Mouse (Mus musculus): ENCODE measurements around the gene 4930415O20Rik. TPM values are rescaled to one million over a fixed set of nuclear protein-coding genes. Genes with fewer than 3 reads are reported as not detected.

Gene 4930415O20Rik
- polyA plus RNA-seq, 1 experiment, result not detected

GRCm38 (mm10) chr15:98536828-98537510 is 33.8 kb upstream of the 4930415O20Rik start:
- TF ChIP-seq POLR2A (IDR thresholded peaks at IDR 0.05; ENCODE audit: borderline replicate concordance, low read depth, low read length) (no peak), CTCF (IDR thresholded peaks at IDR 0.05; ENCODE audit: low read depth, low read length) (no peak)
- H3K4me3 ChIP-seq (ENCODE audit: insufficient read depth, low read length), result no peak overlapping the region
- no peak overlapping the region for H3K27ac ChIP-seq (ENCODE audit: insufficient read depth, low read depth, low read length)
- peaks cover 16% of the 10 kb centered on the region for H3K4me1 ChIP-seq (ENCODE audit: control insufficient read depth, insufficient read depth, low read length)

DNA sequence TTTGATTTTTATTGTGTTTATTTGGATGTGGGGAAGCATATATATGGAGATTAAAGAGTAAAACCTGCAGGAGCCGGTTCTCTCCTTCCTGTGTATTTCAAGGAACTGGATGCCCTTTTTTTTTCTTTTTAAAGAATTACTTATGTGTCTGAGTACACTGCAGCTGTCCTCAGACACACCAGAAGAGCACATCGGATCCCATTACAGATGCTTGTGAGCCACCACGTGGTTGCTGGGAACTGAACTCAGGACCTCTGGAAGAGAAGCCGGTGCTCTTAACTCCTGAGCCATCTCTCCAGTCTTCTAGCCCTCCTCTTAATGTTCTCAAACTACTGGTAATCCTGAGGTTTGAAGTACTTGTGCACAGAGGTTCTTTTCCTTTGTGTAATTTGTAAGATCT is 32.9 kb upstream of the 4930415O20Rik start:
- TF ChIP-seq POLR2A (IDR thresholded peaks at IDR 0.05; ENCODE audit: borderline replicate concordance, low read depth, low read length), result no peak
- TF ChIP-seq CTCF (IDR thresholded peaks at IDR 0.05; ENCODE audit: low read depth, low read length), result no peak
- Histone ChIP-seq H3K27ac (ENCODE audit: insufficient read depth, low read depth, low read length) (no peak overlapping the region), H3K4me1 (ENCODE audit: control insufficient read depth, insufficient read depth, low read length) (peaks cover 23% of the 10 kb centered on the region), H3K4me3 (ENCODE audit: insufficient read depth, low read length) (no peak overlapping the region)

DNA sequence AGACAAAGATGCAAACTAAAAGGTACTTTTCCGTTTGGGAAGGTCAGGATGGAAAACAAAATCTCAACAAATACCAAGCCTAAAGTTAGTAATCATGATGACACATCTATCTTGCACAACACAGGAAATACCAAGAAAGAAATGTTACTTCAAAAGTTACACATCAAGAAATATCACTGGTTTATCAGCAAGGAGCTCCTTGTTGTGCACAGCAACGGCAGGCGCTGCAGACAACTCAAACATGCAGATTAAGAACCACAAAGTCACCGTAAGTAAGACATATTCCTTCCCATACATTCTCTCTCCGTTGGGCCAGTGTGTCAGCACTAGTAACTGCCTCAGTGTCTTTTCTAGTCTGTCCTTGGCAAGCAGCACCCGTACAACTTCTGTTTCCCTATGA is 29.7 kb upstream of the 4930415O20Rik start:
- H3K4me3 ChIP-seq (ENCODE audit: insufficient read depth, low read length), result peak overlapping the region; percentile 22
- H3K4me1 ChIP-seq (ENCODE audit: control insufficient read depth, insufficient read depth, low read length), result peaks cover 35% of the 10 kb centered on the region
- peak overlapping the region; percentile 78 for H3K27ac ChIP-seq (ENCODE audit: insufficient read depth, low read depth, low read length)
- TF ChIP-seq POLR2A (IDR thresholded peaks at IDR 0.05; ENCODE audit: borderline replicate concordance, low read depth, low read length), result no peak
- TF ChIP-seq CTCF (IDR thresholded peaks at IDR 0.05; ENCODE audit: low read depth, low read length), result no peak

GRCm38 (mm10) chr15:98543341-98543740 is 27.5 kb upstream of the 4930415O20Rik start:
- TF ChIP-seq CTCF (IDR thresholded peaks at IDR 0.05; ENCODE audit: low read depth, low read length) (no peak), POLR2A (IDR thresholded peaks at IDR 0.05; ENCODE audit: borderline replicate concordance, low read depth, low read length) (no peak)
- Histone ChIP-seq H3K4me3 (ENCODE audit: insufficient read depth, low read length) (no peak overlapping the region), H3K4me1 (ENCODE audit: control insufficient read depth, insufficient read depth, low read length) (peaks cover 31% of the 10 kb centered on the region), H3K27ac (ENCODE audit: insufficient read depth, low read depth, low read length) (peak overlapping the region; percentile 30; the same call in 1 of the 2 replicates)

DNA sequence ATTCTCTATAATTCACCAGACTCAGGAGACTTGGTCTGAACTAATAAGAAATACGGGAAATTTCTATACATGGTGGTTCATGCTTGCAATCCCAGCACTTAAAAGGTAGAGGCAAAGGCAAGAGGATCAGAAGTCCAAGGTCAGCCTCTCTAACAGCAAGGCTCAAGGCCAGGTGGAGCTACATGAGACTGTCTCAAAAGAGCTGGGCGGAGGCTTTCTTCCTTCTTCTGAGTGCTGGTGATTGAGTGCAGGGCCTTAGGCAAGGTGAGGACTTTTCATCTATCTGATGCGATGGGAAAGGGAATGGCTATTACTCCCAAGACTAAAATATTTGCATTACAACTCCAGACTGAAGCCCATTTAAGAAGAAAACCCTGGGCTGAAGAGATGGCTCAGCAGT is 25.7 kb upstream of the 4930415O20Rik start:
- TF ChIP-seq CTCF (IDR thresholded peaks at IDR 0.05; ENCODE audit: low read depth, low read length) (no peak), POLR2A (IDR thresholded peaks at IDR 0.05; ENCODE audit: borderline replicate concordance, low read depth, low read length) (no peak)
- no peak overlapping the region for H3K4me3 ChIP-seq (ENCODE audit: insufficient read depth, low read length)
- H3K27ac ChIP-seq (ENCODE audit: insufficient read depth, low read depth, low read length), result no peak overlapping the region
- peaks cover 27% of the 10 kb centered on the region for H3K4me1 ChIP-seq (ENCODE audit: control insufficient read depth, insufficient read depth, low read length)

GRCm38 (mm10) chr15:98546843-98547242 is 24.0 kb upstream of the 4930415O20Rik start:
- peaks cover 29% of the 10 kb centered on the region for H3K4me1 ChIP-seq (ENCODE audit: control insufficient read depth, insufficient read depth, low read length)
- no peak overlapping the region for H3K4me3 ChIP-seq (ENCODE audit: insufficient read depth, low read length)
- no peak for TF ChIP-seq POLR2A (IDR thresholded peaks at IDR 0.05; ENCODE audit: borderline replicate concordance, low read depth, low read length)
- no peak for TF ChIP-seq CTCF (IDR thresholded peaks at IDR 0.05; ENCODE audit: low read depth, low read length)
- no peak overlapping the region for H3K27ac ChIP-seq (ENCODE audit: insufficient read depth, low read depth, low read length)

DNA sequence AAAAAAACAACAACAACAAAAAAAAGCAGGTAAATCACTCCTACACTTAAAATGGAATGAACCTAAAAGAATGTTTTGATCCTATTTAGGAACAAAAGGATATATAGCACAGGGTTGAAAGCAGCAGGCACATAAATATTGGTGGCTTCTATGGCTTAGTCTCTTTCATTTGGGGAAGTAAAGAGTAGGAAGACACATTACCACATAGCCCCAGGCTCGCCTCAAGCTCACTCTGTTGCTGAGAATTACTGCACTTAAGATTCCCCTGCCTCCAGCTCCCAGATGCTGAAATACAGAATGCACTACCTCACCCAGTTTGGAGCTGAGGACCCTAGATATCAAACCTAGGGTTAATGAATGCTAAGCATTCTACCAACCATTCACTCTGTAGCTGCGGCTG is 18.0 kb upstream of the 4930415O20Rik start:
- no peak overlapping the region for H3K4me3 ChIP-seq (ENCODE audit: insufficient read depth, low read length)
- no peak for TF ChIP-seq POLR2A (IDR thresholded peaks at IDR 0.05; ENCODE audit: borderline replicate concordance, low read depth, low read length)
- no peak for TF ChIP-seq CTCF (IDR thresholded peaks at IDR 0.05; ENCODE audit: low read depth, low read length)

GRCm38 (mm10) chr15:98555881-98556280 is 14.9 kb upstream of the 4930415O20Rik start:
- no peak for TF ChIP-seq POLR2A (IDR thresholded peaks at IDR 0.05; ENCODE audit: borderline replicate concordance, low read depth, low read length)
- no peak for TF ChIP-seq CTCF (IDR thresholded peaks at IDR 0.05; ENCODE audit: low read depth, low read length)
- H3K4me1 ChIP-seq (ENCODE audit: control insufficient read depth, insufficient read depth, low read length), result peaks cover 14% of the 10 kb centered on the region
- no peak overlapping the region for H3K4me3 ChIP-seq (ENCODE audit: insufficient read depth, low read length)
- H3K27ac ChIP-seq (ENCODE audit: insufficient read depth, low read depth, low read length), result no peak overlapping the region

More for the DNA sequence above, 18.0 kb upstream of the 4930415O20Rik start:
- Histone ChIP-seq H3K4me1 (ENCODE audit: control insufficient read depth, insufficient read depth, low read length) (peaks cover 14% of the 10 kb centered on the region), H3K27ac (ENCODE audit: insufficient read depth, low read depth, low read length) (no peak overlapping the region)

DNA sequence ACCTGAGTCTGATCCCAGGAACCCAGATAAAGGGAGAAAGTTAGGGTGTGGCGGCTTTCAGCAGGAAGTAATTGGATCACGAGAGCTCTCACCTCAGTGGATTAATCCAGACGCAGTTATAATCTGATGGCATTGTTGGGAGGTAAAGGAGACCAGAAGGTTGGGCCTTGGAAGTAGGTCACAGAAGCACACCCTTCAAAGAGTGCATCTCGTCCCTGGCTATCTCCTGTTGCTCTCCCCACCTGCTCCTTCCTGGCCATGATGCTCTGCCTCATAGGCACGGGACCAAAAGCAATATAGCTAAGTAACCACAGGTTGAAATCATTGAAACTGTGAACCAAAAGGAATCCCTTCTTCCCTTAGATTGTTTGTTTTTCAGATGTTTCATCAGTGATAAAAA is 13.6 kb upstream of the 4930415O20Rik start:
- Histone ChIP-seq H3K27ac (ENCODE audit: insufficient read depth, low read depth, low read length) (no peak overlapping the region), H3K4me1 (ENCODE audit: control insufficient read depth, insufficient read depth, low read length) (peaks cover 9% of the 10 kb centered on the region), H3K4me3 (ENCODE audit: insufficient read depth, low read length) (no peak overlapping the region)
- TF ChIP-seq CTCF (IDR thresholded peaks at IDR 0.05; ENCODE audit: low read depth, low read length), result no peak
- no peak for TF ChIP-seq POLR2A (IDR thresholded peaks at IDR 0.05; ENCODE audit: borderline replicate concordance, low read depth, low read length)

GRCm38 (mm10) chr15:98566973-98567277 is 3.9 kb upstream of the 4930415O20Rik start:
- H3K27ac ChIP-seq (ENCODE audit: insufficient read depth, low read depth, low read length), result peak overlapping the region; percentile 92
- peaks cover 32% of the 10 kb centered on the region for H3K4me1 ChIP-seq (ENCODE audit: control insufficient read depth, insufficient read depth, low read length)
- peak overlapping the region; percentile 96 for H3K4me3 ChIP-seq (ENCODE audit: insufficient read depth, low read length)
- no peak for TF ChIP-seq POLR2A (IDR thresholded peaks at IDR 0.05; ENCODE audit: borderline replicate concordance, low read depth, low read length)
- TF ChIP-seq CTCF (IDR thresholded peaks at IDR 0.05; ENCODE audit: low read depth, low read length), result no peak
